Mouse (Mus musculus): ENCODE measurements at regions not wholly inside any gene's neighbourhood (a gene's known extent, or its start where the extent isn't known, plus 50 kb on each side); places are given as distances from the start of the nearest gene placed in this dataset.

DNA sequence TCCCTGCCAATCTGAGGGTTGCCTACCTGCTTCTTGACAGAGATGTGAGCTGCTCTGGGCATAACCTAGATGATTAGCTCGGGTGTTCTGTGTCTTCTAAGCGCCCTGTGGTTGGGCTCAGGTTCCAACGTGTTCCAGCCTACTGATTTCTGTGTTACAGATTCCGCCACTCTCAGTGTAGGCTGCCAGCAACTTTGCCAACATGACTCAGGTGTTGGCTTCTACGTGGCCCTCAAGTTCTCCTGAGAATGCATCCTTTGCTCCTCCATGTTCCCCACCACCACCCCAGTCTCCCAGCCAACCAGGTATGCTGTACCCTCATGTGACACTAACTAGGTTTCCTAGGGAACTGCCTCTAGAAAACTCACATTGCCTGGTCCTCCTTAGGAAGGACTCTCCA lies 179.7 kb upstream of the Cadm1 start:
- no peak for TF ChIP-seq MYOG (IDR thresholded peaks at IDR 0.05; ENCODE audit: control insufficient read depth, extremely low read depth, insufficient read length)
- no peak for TF ChIP-seq MAX (IDR thresholded peaks at IDR 0.05)
- peaks cover 40% of the 10 kb centered on the region for H3K27me3 ChIP-seq (ENCODE audit: control insufficient read depth, insufficient read depth, insufficient read length)
- H3K79me3 ChIP-seq (ENCODE audit: low read depth) = no peaks in the 10 kb centered on the region
- no peaks in the 10 kb centered on the region for H3K79me2 ChIP-seq (ENCODE audit: control insufficient read depth, insufficient read depth)
- H3K4me3 ChIP-seq (ENCODE audit: insufficient read depth, poor library complexity, severe bottlenecking) = no peak overlapping the region
- no peak overlapping the region for H3ac ChIP-seq (ENCODE audit: control insufficient read depth, insufficient read length, low read depth)
- H3K36me3 ChIP-seq (ENCODE audit: control insufficient read depth, insufficient read depth) = no peaks in the 10 kb centered on the region

DNA sequence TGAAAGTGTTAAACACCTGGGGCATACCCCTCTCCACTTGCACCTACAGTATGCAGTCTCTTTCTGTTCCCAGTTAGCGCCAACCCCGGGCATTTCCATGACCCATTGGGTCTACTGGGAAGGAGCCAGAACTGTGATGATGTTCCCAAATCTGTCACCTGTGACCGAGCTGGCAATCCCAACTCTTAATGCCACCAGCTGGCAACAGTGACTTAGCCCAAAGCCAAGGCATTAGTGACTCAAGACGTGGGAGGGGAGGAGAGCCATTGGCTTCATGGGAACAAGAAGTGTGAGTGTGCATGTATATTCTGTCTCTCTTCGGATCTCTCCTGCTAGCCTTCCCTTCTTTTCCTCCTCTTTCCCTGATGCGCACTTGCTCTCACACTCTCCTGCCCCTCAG lies 178.9 kb upstream of the Cadm1 start:
- Histone ChIP-seq H3K4me3 (ENCODE audit: insufficient read depth, poor library complexity, severe bottlenecking) (no peak overlapping the region), H3K79me2 (ENCODE audit: control insufficient read depth, insufficient read depth) (no peaks in the 10 kb centered on the region), H3K79me3 (ENCODE audit: low read depth) (no peaks in the 10 kb centered on the region), H3ac (ENCODE audit: control insufficient read depth, insufficient read length, low read depth) (no peak overlapping the region), H3K27me3 (ENCODE audit: control insufficient read depth, insufficient read depth, insufficient read length) (peaks cover 46% of the 10 kb centered on the region), H3K36me3 (ENCODE audit: control insufficient read depth, insufficient read depth) (no peaks in the 10 kb centered on the region)
- TF ChIP-seq MYOD1 (IDR thresholded peaks at IDR 0.05; ENCODE audit: control insufficient read depth, insufficient read length, low read depth) = no peak
- TF ChIP-seq MYOG (IDR thresholded peaks at IDR 0.05; ENCODE audit: control insufficient read depth, extremely low read depth, insufficient read length) = no peak
- TF ChIP-seq USF1 (IDR thresholded peaks at IDR 0.05; ENCODE audit: low read depth) = no peak
- TF ChIP-seq FOSL1 (IDR thresholded peaks at IDR 0.05; ENCODE audit: insufficient read depth, low read length, poor library complexity, severe bottlenecking) = no peak
- TF ChIP-seq MAX (IDR thresholded peaks at IDR 0.05) = no peak
- no peak for TF ChIP-seq CEBPB (IDR thresholded peaks at IDR 0.05; ENCODE audit: low read depth)
- TF ChIP-seq CTCF (IDR thresholded peaks at IDR 0.05; ENCODE audit: control insufficient read depth, insufficient read depth, insufficient read length) = no peak

DNA sequence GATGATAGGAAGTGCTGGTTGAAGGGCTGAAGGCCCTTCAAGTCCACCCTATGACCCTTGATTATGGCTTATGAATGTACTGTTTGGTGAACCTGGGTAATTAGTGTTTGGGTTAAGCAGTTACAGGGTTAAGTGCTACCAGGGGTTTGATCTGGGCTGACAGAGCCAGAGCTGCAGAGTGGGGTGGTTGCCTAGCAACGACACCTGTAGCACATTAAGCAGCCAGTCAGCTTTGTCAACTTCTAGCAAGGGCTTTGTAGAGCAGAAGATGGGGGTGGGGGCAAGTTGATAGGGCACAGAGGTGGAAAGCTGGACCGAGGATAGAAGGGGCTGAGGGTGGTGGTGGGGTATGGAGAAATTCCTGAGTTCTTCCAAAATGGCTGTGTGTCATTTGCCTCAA lies 177.0 kb upstream of the Cadm1 start:
- H3K27me3 ChIP-seq (ENCODE audit: control insufficient read depth, insufficient read depth, insufficient read length) = peaks cover 61% of the 10 kb centered on the region

DNA sequence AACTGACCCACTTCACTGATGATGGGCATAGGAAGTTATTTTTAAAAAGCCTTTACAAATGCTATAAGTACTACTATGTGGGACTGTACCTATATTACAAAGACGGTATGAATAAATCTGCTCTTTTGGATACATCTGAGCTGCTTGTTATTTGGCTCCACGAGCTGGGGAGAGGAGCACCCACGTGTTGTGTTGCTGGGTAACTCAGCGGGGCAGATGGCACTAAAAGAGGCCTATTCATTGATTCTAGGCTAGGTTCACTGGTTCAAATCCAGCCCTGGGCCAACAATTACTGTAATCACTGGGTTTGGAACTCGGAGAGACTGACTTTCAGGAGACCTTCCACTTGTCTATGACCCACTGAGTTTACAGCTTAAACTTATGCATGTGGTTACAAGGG lies 176.0 kb upstream of the Cadm1 start:
- no peak overlapping the region for H3K4me3 ChIP-seq (ENCODE audit: insufficient read depth, poor library complexity, severe bottlenecking)
- no peaks in the 10 kb centered on the region for H3K36me3 ChIP-seq (ENCODE audit: control insufficient read depth, insufficient read depth)
- no peaks in the 10 kb centered on the region for H3K79me3 ChIP-seq (ENCODE audit: low read depth)
- H3K79me2 ChIP-seq (ENCODE audit: control insufficient read depth, insufficient read depth) = no peaks in the 10 kb centered on the region
- no peak for TF ChIP-seq MYOG (IDR thresholded peaks at IDR 0.05; ENCODE audit: control insufficient read depth, extremely low read depth, insufficient read length)
- TF ChIP-seq CTCF (IDR thresholded peaks at IDR 0.05; ENCODE audit: control insufficient read depth, insufficient read depth, insufficient read length) = no peak
- TF ChIP-seq MYOD1 (IDR thresholded peaks at IDR 0.05; ENCODE audit: control insufficient read depth, insufficient read length, low read depth) = no peak
- TF ChIP-seq CEBPB (IDR thresholded peaks at IDR 0.05; ENCODE audit: low read depth) = no peak
- TF ChIP-seq USF1 (IDR thresholded peaks at IDR 0.05; ENCODE audit: low read depth) = no peak
- no peak for TF ChIP-seq FOSL1 (IDR thresholded peaks at IDR 0.05; ENCODE audit: insufficient read depth, low read length, poor library complexity, severe bottlenecking)
- no peak for TF ChIP-seq MAX (IDR thresholded peaks at IDR 0.05)
- peaks cover 59% of the 10 kb centered on the region for H3K27me3 ChIP-seq (ENCODE audit: control insufficient read depth, insufficient read depth, insufficient read length)
- no peak overlapping the region for H3ac ChIP-seq (ENCODE audit: control insufficient read depth, insufficient read length, low read depth)

More for the DNA sequence above, 177.0 kb upstream of the Cadm1 start:
- Histone ChIP-seq H3K36me3 (ENCODE audit: control insufficient read depth, insufficient read depth) (no peaks in the 10 kb centered on the region), H3K4me3 (ENCODE audit: insufficient read depth, poor library complexity, severe bottlenecking) (no peak overlapping the region), H3K79me2 (ENCODE audit: control insufficient read depth, insufficient read depth) (no peaks in the 10 kb centered on the region), H3K79me3 (ENCODE audit: low read depth) (no peaks in the 10 kb centered on the region), H3ac (ENCODE audit: control insufficient read depth, insufficient read length, low read depth) (no peak overlapping the region)
- no peak for TF ChIP-seq CTCF (IDR thresholded peaks at IDR 0.05; ENCODE audit: control insufficient read depth, insufficient read depth, insufficient read length)
- no peak for TF ChIP-seq MYOG (IDR thresholded peaks at IDR 0.05; ENCODE audit: control insufficient read depth, extremely low read depth, insufficient read length)
- no peak for TF ChIP-seq MAX (IDR thresholded peaks at IDR 0.05)
- TF ChIP-seq MYOD1 (IDR thresholded peaks at IDR 0.05; ENCODE audit: control insufficient read depth, insufficient read length, low read depth) = no peak

DNA sequence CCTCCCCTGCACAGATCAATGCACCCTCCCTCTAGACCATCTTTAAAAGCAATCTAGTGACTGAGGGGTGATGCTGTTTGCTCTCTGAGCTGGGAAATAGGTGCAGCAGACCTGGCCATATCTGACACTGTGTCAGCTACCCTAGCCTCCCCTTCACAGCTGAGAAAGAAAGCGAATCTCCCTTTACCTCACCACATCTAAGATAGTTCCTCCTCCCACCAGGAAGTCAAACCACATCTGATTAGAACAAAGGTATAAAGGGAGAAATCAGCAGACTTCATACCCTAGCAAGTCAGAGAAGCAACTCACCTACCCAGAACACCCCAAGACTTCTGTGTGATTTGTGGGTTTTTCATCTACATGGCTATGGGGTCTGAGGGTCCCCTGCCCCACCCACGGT lies 175.6 kb upstream of the Cadm1 start:
- no peaks in the 10 kb centered on the region for H3K79me2 ChIP-seq (ENCODE audit: control insufficient read depth, insufficient read depth)
- no peak overlapping the region for H3ac ChIP-seq (ENCODE audit: control insufficient read depth, insufficient read length, low read depth)
- H3K27me3 ChIP-seq (ENCODE audit: control insufficient read depth, insufficient read depth, insufficient read length) = peaks cover 56% of the 10 kb centered on the region
- TF ChIP-seq MYOG (IDR thresholded peaks at IDR 0.05; ENCODE audit: control insufficient read depth, extremely low read depth, insufficient read length) (no peak), MAX (IDR thresholded peaks at IDR 0.05) (no peak), FOSL1 (IDR thresholded peaks at IDR 0.05; ENCODE audit: insufficient read depth, low read length, poor library complexity, severe bottlenecking) (no peak), CTCF (IDR thresholded peaks at IDR 0.05; ENCODE audit: control insufficient read depth, insufficient read depth, insufficient read length) (no peak), CEBPB (IDR thresholded peaks at IDR 0.05; ENCODE audit: low read depth) (no peak), MYOD1 (IDR thresholded peaks at IDR 0.05; ENCODE audit: control insufficient read depth, insufficient read length, low read depth) (no peak), USF1 (IDR thresholded peaks at IDR 0.05; ENCODE audit: low read depth) (no peak)
- H3K79me3 ChIP-seq (ENCODE audit: low read depth) = no peaks in the 10 kb centered on the region
- H3K4me3 ChIP-seq (ENCODE audit: insufficient read depth, poor library complexity, severe bottlenecking) = no peak overlapping the region
- no peaks in the 10 kb centered on the region for H3K36me3 ChIP-seq (ENCODE audit: control insufficient read depth, insufficient read depth)

DNA sequence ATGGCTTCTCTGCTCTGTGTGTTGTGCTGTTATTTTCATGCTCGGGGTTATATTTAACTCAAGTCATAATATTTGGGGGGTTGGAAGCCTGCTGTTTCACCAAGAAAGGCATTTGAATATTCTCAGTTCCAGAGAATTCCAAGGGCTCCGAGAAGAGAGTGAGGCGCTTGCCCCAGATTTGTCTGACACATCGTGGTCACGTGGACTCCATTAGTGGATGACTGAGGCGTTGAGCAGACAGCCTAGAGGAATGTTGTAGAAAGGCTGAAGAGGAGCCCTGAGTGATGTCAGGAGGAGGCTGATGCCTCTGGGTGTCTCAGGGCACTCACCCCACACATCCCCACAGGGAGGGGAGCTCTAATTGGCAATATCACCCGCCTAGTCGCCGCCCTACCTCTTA lies 175.1 kb upstream of the Cadm1 start:
- Histone ChIP-seq H3K79me3 (ENCODE audit: low read depth) (no peaks in the 10 kb centered on the region), H3K79me2 (ENCODE audit: control insufficient read depth, insufficient read depth) (no peaks in the 10 kb centered on the region), H3K36me3 (ENCODE audit: control insufficient read depth, insufficient read depth) (no peaks in the 10 kb centered on the region), H3K4me3 (ENCODE audit: insufficient read depth, poor library complexity, severe bottlenecking) (no peak overlapping the region), H3ac (ENCODE audit: control insufficient read depth, insufficient read length, low read depth) (no peak overlapping the region), H3K27me3 (ENCODE audit: control insufficient read depth, insufficient read depth, insufficient read length) (peaks cover 53% of the 10 kb centered on the region)
- TF ChIP-seq CTCF (IDR thresholded peaks at IDR 0.05; ENCODE audit: control insufficient read depth, insufficient read depth, insufficient read length) (no peak), USF1 (IDR thresholded peaks at IDR 0.05; ENCODE audit: low read depth) (peak; percentile 42)
